In the genomic region with DNA sequence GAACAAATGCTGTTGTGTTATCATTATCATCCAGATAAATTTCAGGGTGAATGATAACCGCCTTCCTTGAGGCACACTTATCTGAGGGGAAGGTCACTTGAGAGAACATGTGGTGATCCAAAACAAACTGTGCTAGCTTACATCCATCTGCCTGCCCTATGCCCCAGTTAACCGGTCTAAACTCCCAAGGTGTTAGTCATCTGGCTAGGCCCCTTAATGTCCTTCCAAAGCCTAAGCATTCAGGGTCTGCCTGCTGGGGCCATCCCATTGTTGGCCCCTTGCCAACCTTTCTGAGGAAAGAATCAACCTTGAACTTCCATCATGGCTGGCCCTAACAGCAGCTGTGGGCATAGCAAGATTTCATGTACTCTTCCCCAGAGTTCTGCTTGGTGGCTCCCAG, we compare ENCODE assay signal across 23 mouse cellular contexts. TPM values are rescaled to one million over a fixed set of nuclear protein-coding genes. Genes with fewer than 3 reads are reported as not detected.
DNase-seq lines count a peak whose midpoint lies in the region; ATAC-seq and TF ChIP-seq lines count a peak whose summit lies in the region.
"Had no signal": no experiment of that assay in that cellular context is flagged by ENCODE, and none has a peak within 500 bp of the region (broad histone marks: within the 10 kb centered on the region; RNA-seq: fewer than 3 reads in every experiment).

No protein-coding gene starts in this region.

- peaks cover 7 to 13% of the 10 kb centered on the region in 2 experiments for H3K4me1 ChIP-seq in MEL (ENCODE audit: control insufficient read depth in 1 of 2, insufficient read depth in 2 of 2, low read length in 2 of 2)
- H3K4me1 ChIP-seq in small intestine, adult 2 months (ENCODE audit: control insufficient read depth, insufficient read depth, insufficient read length, low read length): no peaks in the 10 kb centered on the region; the same call in 1 of the 2 replicates
- no peaks in the 10 kb centered on the region; the same call in 1 of the 2 replicates for H3K4me1 ChIP-seq in hindbrain, embryonic 16.5 days (ENCODE audit: control insufficient read depth, insufficient read depth, low read depth, low read length)
- H3K4me1 ChIP-seq: forebrain, embryonic 15.5 days; intestine, embryonic 15.5 days; neural tube, embryonic 12.5 days had no signal

- H3K27ac ChIP-seq in MEL (ENCODE audit: control insufficient read depth, low read depth, low read length): peak overlapping the region; percentile 54
- no peak overlapping the region for H3K27ac ChIP-seq in small intestine, adult 2 months (ENCODE audit: insufficient read depth, low read depth, low read length)
- no peak overlapping the region for H3K27ac ChIP-seq in hindbrain, embryonic 16.5 days (ENCODE audit: low read depth, low read length)
- H3K27ac ChIP-seq: embryonic facial prominence, embryonic 10.5 days; forebrain, embryonic 15.5 days; heart, embryonic 10.5 days; hindbrain, embryonic 14.5 days; intestine, embryonic 15.5 days; neural tube, embryonic 12.5 days had no signal

- H3K9me3 ChIP-seq in MEL (replicated peaks; ENCODE audit: insufficient read depth, low read length): no peaks in the 10 kb centered on the region
- H3K9me3 ChIP-seq in hindbrain, embryonic 16.5 days (ENCODE audit: control insufficient read depth, low read length): no peaks in the 10 kb centered on the region
- H3K9me3 ChIP-seq: embryonic facial prominence, embryonic 10.5 days; forebrain, embryonic 15.5 days; G1E; heart, embryonic 10.5 days; intestine, embryonic 15.5 days; neural tube, embryonic 12.5 days had no signal

- TF ChIP-seq RAD21 in MEL (IDR thresholded peaks at IDR 0.05; ENCODE audit: low read depth, low read length): no peak

- 46% methylated on average over 2 of the region's 2 CpGs for WGBS in small intestine, adult 2 months
- WGBS in hindbrain, embryonic 16.5 days: 69% methylated on average over 2 of the region's 2 CpGs

- no peaks in the 10 kb centered on the region for H3K79me2 ChIP-seq in MEL (ENCODE audit: control insufficient read depth, insufficient read depth, low read length, poor library complexity)

- H3K4me3 ChIP-seq in MEL (ENCODE audit: control insufficient read depth in 1 of 2, insufficient read depth in 1 of 2, low read depth in 2 of 2, low read length in 2 of 2): peak overlapping the region; percentile 31 to 43
- H3K4me3 ChIP-seq in small intestine, adult 2 months (ENCODE audit: low read depth, low read length): peak overlapping the region; percentile 30
- H3K4me3 ChIP-seq in hindbrain, embryonic 16.5 days (ENCODE audit: low read length): no peak overlapping the region
- H3K4me3 ChIP-seq: embryonic facial prominence, embryonic 10.5 days; forebrain, embryonic 15.5 days; heart, embryonic 10.5 days; intestine, embryonic 15.5 days; neural tube, embryonic 12.5 days had no signal

- DNase-seq in adrenal gland, adult (ENCODE audit: inconsistent age in 2 of 2, low spot score in 1 of 2): peak; percentile 74 to 76
- no peak for DNase-seq in adrenal gland, postnatal 4 days (ENCODE audit: low spot score in 2 of 2)
- peak; percentile 81 for DNase-seq in ovary, adult 18-20 months (ENCODE audit: low spot score)
- no peak for DNase-seq in ovary, postnatal 10 days (ENCODE audit: low spot score)
- DNase-seq in MEL (ENCODE audit: low read depth, low spot score): no peak
- no peak for DNase-seq in thymus, postnatal 25 days
- DNase-seq: cerebellum, postnatal 10 days; heart, postnatal 4 days; kidney, adult 9 months; kidney, postnatal 25 days; layer of hippocampus, postnatal 36 days; liver, postnatal 0 days; lung, postnatal 14 days; midbrain, embryonic 14.5 days had no signal

- no peak for ATAC-seq in hindbrain, embryonic 16.5 days
- ATAC-seq: forebrain, embryonic 15.5 days; intestine, embryonic 15.5 days; liver, postnatal 0 days had no signal

- no peaks in the 10 kb centered on the region for H3K27me3 ChIP-seq in MEL (ENCODE audit: control insufficient read depth in 1 of 2, insufficient read depth in 2 of 2, low read length in 2 of 2)
- no peaks in the 10 kb centered on the region for H3K27me3 ChIP-seq in small intestine, adult 2 months (ENCODE audit: control insufficient read depth, insufficient read depth, low read length)
- H3K27me3 ChIP-seq in hindbrain, embryonic 16.5 days (replicated peaks; ENCODE audit: control insufficient read depth, insufficient read depth, low read length): no peaks in the 10 kb centered on the region
- H3K27me3 ChIP-seq: forebrain, embryonic 15.5 days; intestine, embryonic 15.5 days; neural tube, embryonic 12.5 days had no signal

- H3K9ac ChIP-seq in MEL (ENCODE audit: control insufficient read depth, low read depth, low read length, poor library complexity, severe bottlenecking): peak overlapping the region; percentile 1; the same call in 1 of the 2 replicates
- no peak overlapping the region for H3K9ac ChIP-seq in hindbrain, embryonic 16.5 days (ENCODE audit: low read depth, low read length)
- H3K9ac ChIP-seq: forebrain, embryonic 15.5 days; hindbrain, embryonic 14.5 days; intestine, embryonic 15.5 days; liver, postnatal 0 days; neural tube, embryonic 12.5 days had no signal

- peak in 1 of 2 experiments; percentile 37; a peak in 2 of 4 replicates for TF ChIP-seq EP300 in MEL (IDR thresholded peaks at IDR 0.05; ENCODE audit: low read depth in 1 of 2, low read length in 2 of 2)

- no peak overlapping the region for H3K4me2 ChIP-seq in hindbrain, embryonic 16.5 days (ENCODE audit: low read length)
- H3K4me2 ChIP-seq: forebrain, embryonic 15.5 days; hindbrain, embryonic 14.5 days; intestine, embryonic 15.5 days; neural tube, embryonic 12.5 days had no signal

- no peak for TF ChIP-seq CTCF in MEL (IDR thresholded peaks at IDR 0.05 in 2 of 3, conservative IDR thresholded peaks at IDR 0.05 in 1 of 3; ENCODE audit: control insufficient read depth in 1 of 3, insufficient read depth in 1 of 3, low read depth in 2 of 3, low read length in 3 of 3, poor library complexity in 1 of 3, severe bottlenecking in 1 of 3)
- TF ChIP-seq CTCF in small intestine, adult 2 months (IDR thresholded peaks at IDR 0.05; ENCODE audit: extremely low read depth, insufficient read length, insufficient replicate concordance, low read depth, low read length): no peak

- peaks cover 0 to 16% of the 10 kb centered on the region in 2 experiments; a peak in 2 of 4 replicates for H3K36me3 ChIP-seq in MEL (ENCODE audit: control insufficient read depth in 1 of 2, insufficient read depth in 2 of 2, low read length in 2 of 2)
- no peaks in the 10 kb centered on the region for H3K36me3 ChIP-seq in small intestine, adult 2 months (ENCODE audit: control insufficient read depth, insufficient read depth, low read length)
- H3K36me3 ChIP-seq in hindbrain, embryonic 16.5 days (ENCODE audit: control insufficient read depth, insufficient read depth, low read length): no peaks in the 10 kb centered on the region
- H3K36me3 ChIP-seq: embryonic facial prominence, embryonic 10.5 days; forebrain, embryonic 15.5 days; G1E; heart, embryonic 10.5 days; intestine, embryonic 15.5 days; neural tube, embryonic 12.5 days had no signal

- no peak for TF ChIP-seq POLR2A in MEL (IDR thresholded peaks at IDR 0.05; ENCODE audit: control insufficient read depth in 1 of 2, insufficient read depth in 1 of 2, low read depth in 1 of 2, low read length in 2 of 2, poor library complexity in 1 of 2)
- TF ChIP-seq POLR2A in small intestine, adult 2 months (IDR thresholded peaks at IDR 0.05; ENCODE audit: low read depth, low read length): no peak

TF ChIP-seq in MEL, 35 proteins besides CTCF, POLR2A, EP300 and RAD21:
- TF ChIP-seq UBTF (IDR thresholded peaks at IDR 0.05; ENCODE audit: borderline replicate concordance, insufficient read depth, low read depth, low read length) (no peak), TBP (IDR thresholded peaks at IDR 0.05; ENCODE audit: low read depth, low read length) (0 out of 2 replicates have a peak, but pooled peaks have one; percentile 3), MAX (IDR thresholded peaks at IDR 0.05; ENCODE audit: low read length) (peak; percentile 22; the same call in 1 of the 2 replicates), MAFK (IDR thresholded peaks at IDR 0.05; ENCODE audit: borderline replicate concordance, low read depth, low read length) (no peak), CHD1 (IDR thresholded peaks at IDR 0.05; ENCODE audit: low read depth, low read length) (0 out of 2 replicates have a peak, but pooled peaks have one; percentile 52), GATA1 (IDR thresholded peaks at IDR 0.05; ENCODE audit: low read depth, low read length) (peak; percentile 64)

RNA-seq across cellular contexts. Expression of a gene that starts 19.5 kb away (rescaled TPM):
- 100 to 1,000 TPM; 288 to 304 TPM for total RNA-seq in adrenal gland, postnatal 4 days (2021)
- total RNA-seq in MEL (2012; rRNA removed): 8.3 and 11.9 TPM in 2 replicates
- polyA plus RNA-seq in MEL (2012; ENCODE audit: insufficient read depth in 1 of 2, insufficient read length in 2 of 2, low read depth in 1 of 2, low replicate concordance in 2 of 2, missing spikeins in 1 of 2): 1 to 10 TPM in 1 of 2 experiments, not detected in 1; 8.8 TPM
- 1.9 and 2.1 TPM in 2 replicates for polyA plus RNA-seq in small intestine, adult 2 months (2012; rRNA removed)
- 48.7 and 59.8 TPM in 2 replicates for polyA plus RNA-seq in hindbrain, embryonic 16.5 days (2015; fragmentation: Nextera tagmentation; extraction: Ambion mirVana)

RNA-seq across cellular contexts. Expression of a gene that starts 56.0 kb away (rescaled TPM):
- total RNA-seq in adrenal gland, postnatal 4 days (2021): 100 to 1,000 TPM; 193 to 223 TPM
- 160 and 170 TPM in 2 replicates for total RNA-seq in MEL (2012; rRNA removed)
- 100 to 1,000 TPM; 205 to 282 TPM for polyA plus RNA-seq in MEL (2012; ENCODE audit: insufficient read depth in 1 of 2, insufficient read length in 2 of 2, low read depth in 1 of 2, low replicate concordance in 2 of 2, missing spikeins in 1 of 2)
- polyA plus RNA-seq in small intestine, adult 2 months (2012; rRNA removed): 15.6 and 32.8 TPM in 2 replicates
- 164 and 191 TPM in 2 replicates for polyA plus RNA-seq in hindbrain, embryonic 16.5 days (2015; fragmentation: Nextera tagmentation; extraction: Ambion mirVana)

RNA-seq across cellular contexts. Expression of a gene that starts 56.5 kb away (rescaled TPM):
- 10 to 100 TPM; 10.4 to 12.3 TPM for total RNA-seq in adrenal gland, postnatal 4 days (2021)
- total RNA-seq in MEL (2012; rRNA removed): 7.5 and 10.9 TPM in 2 replicates
- polyA plus RNA-seq in MEL (2012; ENCODE audit: insufficient read depth in 1 of 2, insufficient read length in 2 of 2, low read depth in 1 of 2, low replicate concordance in 2 of 2, missing spikeins in 1 of 2): 10 to 100 TPM in 1 of 2 experiments, not detected in 1; 13.0 TPM
- 1.2 and 1.3 TPM in 2 replicates for polyA plus RNA-seq in small intestine, adult 2 months (2012; rRNA removed)
- polyA plus RNA-seq in hindbrain, embryonic 16.5 days (2015; fragmentation: Nextera tagmentation; extraction: Ambion mirVana): 9.1 and 10.0 TPM in 2 replicates
- polyA plus RNA-seq: G1E had no signal

Comparison
In these comparisons a context has a peak if more than half of its experiments do, and no peak if none do; other contexts are left out.
1. DNase-seq: peak in adrenal gland, adult (2 of 2) and ovary, adult 18-20 months (single experiment); none in adrenal gland, postnatal 4 days (0 of 2), ovary, postnatal 10 days (single experiment), MEL (single experiment) and thymus, postnatal 25 days (single experiment).